Mouse (Mus musculus) E14TG2a.4 (cell line): Measurements from ENCODE around the gene Ntrk3.

Source experiments
- H3K27me3 ChIP-seq: 2 replicates; pipeline ENCODE4 v1.6.1; 2014; ENCODE audit warnings: low read length, control low read depth; ENCODE audit not compliant: insufficient read depth
- H3K36me3 ChIP-seq: 2 replicates; pipeline ENCODE4 v1.6.1; 2014; ENCODE audit warnings: low read length, control low read depth; ENCODE audit not compliant: insufficient read depth
- H3K4me1 ChIP-seq: replicated peaks from 2 replicates; pipeline ENCODE4 v1.6.1; 2014; ENCODE audit warnings: low read depth, low read length, control low read depth
- H3K4me3 ChIP-seq: replicated peaks from 2 replicates; pipeline ENCODE4 v1.5.1; 2014; ENCODE audit warnings: mild to moderate bottlenecking, low read length
- H3K9me3 ChIP-seq: 2 replicates; pipeline ENCODE4 v1.6.1; 2014; ENCODE audit warnings: low read length, control low read depth
- CTCF ChIP-seq: conservative IDR thresholded peaks from 2 replicates; pipeline ENCODE4 v1.5.1; 2014; ENCODE audit warnings: low read length
- NANOG ChIP-seq: IDR thresholded peaks from 2 replicates; pipeline ENCODE4 v1.6.1; 2014; ENCODE audit warnings: borderline replicate concordance, low read length, mixed read lengths
- POU5F1 ChIP-seq: IDR thresholded peaks from 2 replicates; pipeline ENCODE4 v1.6.1; 2014; ENCODE audit warnings: low read length, borderline replicate concordance

Gene Ntrk3

GRCm38 (mm10) chr7:78402495-78402894, 335.3 kb downstream of the Ntrk3 start:
- H3K4me3 ChIP-seq: no peak overlapping the region
- TF ChIP-seq NANOG (no peak), POU5F1 (no peak), CTCF (no peak)
- no peaks in the 10 kb centered on the region; the same call in 1 of the 2 replicates for H3K9me3 ChIP-seq
- H3K36me3 ChIP-seq: no peaks in the 10 kb centered on the region
- peaks cover 17% of the 10 kb centered on the region for H3K4me1 ChIP-seq
- H3K27me3 ChIP-seq: peaks cover 36% of the 10 kb centered on the region

GRCm38 (mm10) chr7:78400219-78400618, 337.6 kb downstream of the Ntrk3 start:
- no peak for TF ChIP-seq POU5F1
- Histone ChIP-seq H3K4me1 (peaks cover 21% of the 10 kb centered on the region), H3K27me3 (peaks cover 43% of the 10 kb centered on the region), H3K36me3 (no peaks in the 10 kb centered on the region), H3K9me3 (no peaks in the 10 kb centered on the region; the same call in 1 of the 2 replicates), H3K4me3 (no peak overlapping the region)

GRCm38 (mm10) chr7:78398377-78398776, 339.4 kb downstream of the Ntrk3 start:
- H3K4me1 ChIP-seq: peaks cover 21% of the 10 kb centered on the region
- TF ChIP-seq POU5F1: no peak
- TF ChIP-seq NANOG: peak; percentile 66; the same call in 1 of the 2 replicates
- no peak for TF ChIP-seq CTCF

GRCm38 (mm10) chr7:78397215-78397614, 340.6 kb downstream of the Ntrk3 start:
- no peak for TF ChIP-seq CTCF
- no peak for TF ChIP-seq NANOG
- no peak for TF ChIP-seq POU5F1

More at GRCm38 (mm10) chr7:78398377-78398776, 339.4 kb downstream of the Ntrk3 start:
- no peaks in the 10 kb centered on the region for H3K36me3 ChIP-seq
- H3K9me3 ChIP-seq: peaks cover 5% of the 10 kb centered on the region
- H3K4me3 ChIP-seq: no peak overlapping the region
- peaks cover 44% of the 10 kb centered on the region for H3K27me3 ChIP-seq

GRCm38 (mm10) chr7:78390019-78390418, 347.8 kb downstream of the Ntrk3 start:
- Histone ChIP-seq H3K27me3 (peaks cover 16% of the 10 kb centered on the region; the same call in 1 of the 2 replicates), H3K36me3 (no peaks in the 10 kb centered on the region), H3K4me1 (no peaks in the 10 kb centered on the region), H3K9me3 (peaks cover 5% of the 10 kb centered on the region; the same call in 1 of the 2 replicates), H3K4me3 (no peak overlapping the region)
- TF ChIP-seq POU5F1 (no peak), NANOG (no peak), CTCF (no peak)

More at GRCm38 (mm10) chr7:78397215-78397614, 340.6 kb downstream of the Ntrk3 start:
- Histone ChIP-seq H3K36me3 (no peaks in the 10 kb centered on the region), H3K9me3 (peaks cover 5% of the 10 kb centered on the region; the same call in 1 of the 2 replicates), H3K4me1 (peaks cover 21% of the 10 kb centered on the region), H3K27me3 (peaks cover 34% of the 10 kb centered on the region), H3K4me3 (no peak overlapping the region)

- Histone ChIP-seq H3K4me1 (no peaks in the 10 kb centered on the region), H3K9me3 (no peaks in the 10 kb centered on the region), H3K27me3 (peaks cover 12% of the 10 kb centered on the region; the same call in 1 of the 2 replicates), H3K4me3 (no peak overlapping the region), H3K36me3 (no peaks in the 10 kb centered on the region)
- TF ChIP-seq NANOG (no peak), POU5F1 (no peak), CTCF (no peak)
Observed at GRCm38 (mm10) chr7:78388101-78388500, 349.7 kb downstream of the Ntrk3 start.

GRCm38 (mm10) chr7:78385971-78386370, 351.8 kb downstream of the Ntrk3 start:
- Histone ChIP-seq H3K27me3 (peaks cover 9% of the 10 kb centered on the region; the same call in 1 of the 2 replicates), H3K36me3 (no peaks in the 10 kb centered on the region), H3K9me3 (no peaks in the 10 kb centered on the region), H3K4me1 (no peaks in the 10 kb centered on the region), H3K4me3 (no peak overlapping the region)
- no peak for TF ChIP-seq CTCF
- no peak for TF ChIP-seq NANOG
- TF ChIP-seq POU5F1: no peak

- no peaks in the 10 kb centered on the region for H3K27me3 ChIP-seq
- no peaks in the 10 kb centered on the region for H3K36me3 ChIP-seq
- no peaks in the 10 kb centered on the region for H3K9me3 ChIP-seq
- no peaks in the 10 kb centered on the region for H3K4me1 ChIP-seq
- H3K4me3 ChIP-seq: no peak overlapping the region
- TF ChIP-seq CTCF (no peak), POU5F1 (no peak), NANOG (no peak)
Observed at GRCm38 (mm10) chr7:78384111-78384510, 353.7 kb downstream of the Ntrk3 start.

GRCm38 (mm10) chr7:78382126-78382525, 355.7 kb downstream of the Ntrk3 start:
- Histone ChIP-seq H3K4me1 (no peaks in the 10 kb centered on the region), H3K36me3 (no peaks in the 10 kb centered on the region), H3K27me3 (no peaks in the 10 kb centered on the region), H3K9me3 (no peaks in the 10 kb centered on the region), H3K4me3 (no peak overlapping the region)
- TF ChIP-seq NANOG: no peak
- no peak for TF ChIP-seq POU5F1
- TF ChIP-seq CTCF: peak; percentile 15; the same call in 1 of the 2 replicates
